Comparison of ENCODE assay signal across 13 mouse cellular contexts in genomic region chr12:21164251-21164650, GRCm38 (mm10).
DNase-seq lines count a peak whose midpoint lies in the region; ATAC-seq and TF ChIP-seq lines count a peak whose summit lies in the region.
"Had no signal": no experiment of that assay in that cellular context is flagged by ENCODE, and none has a peak within 500 bp of the region (broad histone marks: within the 10 kb centered on the region; RNA-seq: fewer than 3 reads in every experiment).

No protein-coding gene starts in this region.

- no peaks in the 10 kb centered on the region for H3K36me3 ChIP-seq in heart, embryonic 15.5 days
- peaks cover 6% of the 10 kb centered on the region; the same call in 1 of the 2 replicates for H3K36me3 ChIP-seq in lung, embryonic 14.5 days (ENCODE audit: insufficient read depth)
- H3K36me3 ChIP-seq in embryonic facial prominence, embryonic 10.5 days (replicated peaks) = peaks cover 27% of the 10 kb centered on the region
- H3K36me3 ChIP-seq in limb, embryonic 12.5 days = peaks cover 16% of the 10 kb centered on the region
- H3K36me3 ChIP-seq: liver, embryonic 13.5 days had no signal

- TF ChIP-seq CTCF in lung, embryonic 14.5 days (IDR thresholded peaks at IDR 0.05; ENCODE audit: low read depth) = no peak

- H3K4me2 ChIP-seq in heart, embryonic 15.5 days = no peak overlapping the region
- no peak overlapping the region for H3K4me2 ChIP-seq in lung, embryonic 14.5 days
- no peak overlapping the region for H3K4me2 ChIP-seq in limb, embryonic 12.5 days
- H3K4me2 ChIP-seq: embryonic facial prominence, embryonic 13.5 days; forebrain, embryonic 12.5 days; hindbrain, embryonic 12.5 days; liver, embryonic 13.5 days had no signal

- H3K9me3 ChIP-seq in heart, embryonic 15.5 days (replicated peaks) = no peaks in the 10 kb centered on the region
- H3K9me3 ChIP-seq in lung, embryonic 14.5 days (ENCODE audit: low read depth, low read length) = no peaks in the 10 kb centered on the region
- 0 out of 2 replicates have a peak, but pooled peaks cover 4% of the 10 kb centered on the region for H3K9me3 ChIP-seq in embryonic facial prominence, embryonic 10.5 days
- no peaks in the 10 kb centered on the region for H3K9me3 ChIP-seq in limb, embryonic 12.5 days
- H3K9me3 ChIP-seq: embryonic facial prominence, embryonic 13.5 days; liver, embryonic 13.5 days had no signal

- peaks cover 63% of the 10 kb centered on the region for H3K4me1 ChIP-seq in heart, embryonic 15.5 days (replicated peaks)
- peaks cover 15% of the 10 kb centered on the region; the same call in 1 of the 2 replicates for H3K4me1 ChIP-seq in lung, embryonic 14.5 days (ENCODE audit: insufficient read depth)
- peaks cover 57% of the 10 kb centered on the region for H3K4me1 ChIP-seq in embryonic facial prominence, embryonic 10.5 days
- H3K4me1 ChIP-seq in limb, embryonic 12.5 days (replicated peaks) = peaks cover 60% of the 10 kb centered on the region

- no peak overlapping the region for H3K9ac ChIP-seq in heart, embryonic 15.5 days
- H3K9ac ChIP-seq in lung, embryonic 14.5 days = no peak overlapping the region
- no peak overlapping the region for H3K9ac ChIP-seq in limb, embryonic 12.5 days (replicated peaks)
- H3K9ac ChIP-seq: embryonic facial prominence, embryonic 13.5 days; forebrain, embryonic 12.5 days; hindbrain, embryonic 12.5 days; liver, embryonic 13.5 days had no signal

- peak overlapping the region; percentile 58 for H3K27ac ChIP-seq in heart, embryonic 15.5 days
- H3K27ac ChIP-seq in lung, embryonic 14.5 days (ENCODE audit: low read depth) = no peak overlapping the region
- no peak overlapping the region for H3K27ac ChIP-seq in embryonic facial prominence, embryonic 10.5 days (replicated peaks)
- peak overlapping the region; percentile 54; the same call in 1 of the 2 replicates for H3K27ac ChIP-seq in limb, embryonic 12.5 days
- H3K27ac ChIP-seq: embryonic facial prominence, embryonic 13.5 days; forebrain, embryonic 12.5 days; hindbrain, embryonic 12.5 days; liver, embryonic 13.5 days had no signal

- no peak for ATAC-seq in heart, embryonic 15.5 days (replicated peaks; ENCODE audit: insufficient number of reproducible peaks, insufficient read depth, low FRiP score, low read depth)
- ATAC-seq in lung, embryonic 14.5 days (ENCODE audit: insufficient read depth) = peak; percentile 19; the same call in 1 of the 2 replicates
- no peak for ATAC-seq in limb, embryonic 12.5 days (ENCODE audit: insufficient number of reproducible peaks, insufficient read depth, low FRiP score, low TSS enrichment, low read depth)

- H3K4me3 ChIP-seq in heart, embryonic 15.5 days = no peak overlapping the region
- H3K4me3 ChIP-seq in lung, embryonic 14.5 days (ENCODE audit: low read depth, low read length) = no peak overlapping the region
- no peak overlapping the region for H3K4me3 ChIP-seq in embryonic facial prominence, embryonic 10.5 days
- no peak overlapping the region for H3K4me3 ChIP-seq in limb, embryonic 12.5 days (replicated peaks)
- H3K4me3 ChIP-seq: embryonic facial prominence, embryonic 13.5 days; forebrain, embryonic 12.5 days; hindbrain, embryonic 12.5 days; liver, embryonic 13.5 days had no signal

- no peak for DNase-seq in heart, postnatal 4 days
- DNase-seq in lung, embryonic 14.5 days = peak; percentile 57
- no peak for DNase-seq in lung, postnatal 25 days (ENCODE audit: low spot score)
- peak; percentile 45 for DNase-seq in embryonic facial prominence, embryonic 10.5 days (ENCODE audit: low spot score)
- DNase-seq in adrenal gland, adult 8-10 months = no peak
- DNase-seq: cerebellum, adult 9-10 months; liver, embryonic 13.5 days; spleen, adult 18-20 months had no signal

- no peaks in the 10 kb centered on the region for H3K27me3 ChIP-seq in heart, embryonic 15.5 days
- H3K27me3 ChIP-seq in lung, embryonic 14.5 days (ENCODE audit: insufficient read depth, low read length) = no peaks in the 10 kb centered on the region
- no peaks in the 10 kb centered on the region for H3K27me3 ChIP-seq in embryonic facial prominence, embryonic 10.5 days (replicated peaks; ENCODE audit: low read depth, poor library complexity, severe bottlenecking)
- no peaks in the 10 kb centered on the region for H3K27me3 ChIP-seq in limb, embryonic 12.5 days
- H3K27me3 ChIP-seq: embryonic facial prominence, embryonic 13.5 days; forebrain, embryonic 12.5 days; hindbrain, embryonic 12.5 days; liver, embryonic 13.5 days had no signal

- WGBS in heart, embryonic 15.5 days = 70% methylated on average over 8 of the region's 8 CpGs
- WGBS in lung, embryonic 14.5 days = 49% methylated on average over 8 of the region's 8 CpGs
- 57% methylated on average over 8 of the region's 8 CpGs for WGBS in embryonic facial prominence, embryonic 10.5 days
- WGBS in limb, embryonic 12.5 days = 30% methylated on average over 8 of the region's 8 CpGs

Comparison
In these comparisons a context has a peak if more than half of its experiments do, and no peak if none do; other contexts are left out.
1. DNase-seq: peak in lung, embryonic 14.5 days (single experiment) and embryonic facial prominence, embryonic 10.5 days (single experiment); none in heart, postnatal 4 days (single experiment), lung, postnatal 25 days (single experiment) and adrenal gland, adult 8-10 months (single experiment).
2. H3K27ac ChIP-seq: peak in heart, embryonic 15.5 days (single experiment) and limb, embryonic 12.5 days (single experiment); none in lung, embryonic 14.5 days (single experiment) and embryonic facial prominence, embryonic 10.5 days (single experiment).